Mouse (Mus musculus): ENCODE measurements around the gene Gjb4. TPM values are rescaled to one million over a fixed set of nuclear protein-coding genes. Genes with fewer than 3 reads are reported as not detected.

The Gjb4 gene
- total and polyA plus RNA-seq, 3 experiments: 0.11 TPM; not detected in 2

DNA sequence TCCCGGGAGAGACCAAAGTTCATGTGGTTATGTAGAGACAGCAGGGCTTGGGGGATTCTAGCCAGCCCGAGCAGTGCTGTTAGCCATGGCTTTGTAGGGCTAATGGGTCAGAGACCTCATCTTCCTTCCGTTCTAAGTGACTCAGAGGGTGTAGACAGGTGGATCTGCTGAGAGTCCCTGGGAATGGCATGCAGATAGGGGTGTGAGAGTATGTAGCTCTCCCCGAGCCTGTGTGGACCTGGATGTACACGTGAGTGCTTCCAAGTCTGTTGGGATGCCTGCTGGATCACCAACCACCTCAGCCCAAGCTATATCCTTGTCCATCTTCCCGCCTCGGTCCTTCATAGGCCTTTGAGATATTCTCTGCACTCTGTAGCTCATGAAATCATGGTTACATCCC is 25.5 kb downstream of the Gjb4 start:
- no peak overlapping the region for H3K4me3 ChIP-seq (ENCODE audit: low read depth, low read length)
- peaks cover 86% of the 10 kb centered on the region for H3K9me3 ChIP-seq (replicated peaks)
- H3K36me3 ChIP-seq (replicated peaks): no peaks in the 10 kb centered on the region
- ATAC-seq (ENCODE audit: extremely low read depth, insufficient number of reproducible peaks, low FRiP score, poor library complexity, severe bottlenecking) (no peak), DNase-seq (ENCODE audit: low spot score) (no peak)
- H3K27me3 ChIP-seq (ENCODE audit: insufficient read depth, low read length): no peaks in the 10 kb centered on the region; the same call in 1 of the 2 replicates
- H3K4me1 ChIP-seq (ENCODE audit: insufficient read depth, low read depth, low read length): no peaks in the 10 kb centered on the region
- TF ChIP-seq POLR2AphosphoS5 (IDR thresholded peaks at IDR 0.05; ENCODE audit: insufficient replicate concordance, low read depth, low read length) (no peak), GATA2 (IDR thresholded peaks at IDR 0.05; ENCODE audit: borderline replicate concordance, low read depth, low read length) (no peak), GATA1 (IDR thresholded peaks at IDR 0.05; ENCODE audit: borderline replicate concordance, low read length) (no peak), TAL1 (conservative IDR thresholded peaks at IDR 0.05; ENCODE audit: low read depth, low read length) (no peak), CTCF (IDR thresholded peaks at IDR 0.05; ENCODE audit: low read depth, low read length) (no peak)

DNA sequence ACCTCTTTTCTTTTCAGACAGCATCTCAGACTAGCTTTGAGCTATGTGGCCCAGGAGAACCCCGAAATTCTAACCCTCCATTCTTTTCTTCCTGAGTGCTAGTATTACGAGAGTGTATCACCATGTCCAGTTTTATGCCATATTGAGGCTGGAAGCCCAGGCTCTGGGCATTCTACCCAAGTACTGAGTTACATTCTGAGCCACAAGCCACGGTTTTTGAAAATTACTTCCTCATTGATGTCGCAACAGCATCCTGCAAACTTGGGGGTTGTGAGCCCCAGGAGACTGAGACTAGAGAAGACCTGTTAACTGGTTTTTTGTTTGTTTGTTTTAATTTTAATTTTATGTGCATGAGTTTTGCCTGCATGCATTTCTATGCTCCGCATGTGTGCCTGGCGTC is 26.1 kb downstream of the Gjb4 start:
- Histone ChIP-seq H3K4me3 (ENCODE audit: low read depth, low read length) (no peak overlapping the region), H3K27me3 (ENCODE audit: insufficient read depth, low read length) (no peaks in the 10 kb centered on the region; the same call in 1 of the 2 replicates), H3K36me3 (replicated peaks) (no peaks in the 10 kb centered on the region), H3K9me3 (replicated peaks) (peaks cover 86% of the 10 kb centered on the region), H3K4me1 (ENCODE audit: insufficient read depth, low read depth, low read length) (no peaks in the 10 kb centered on the region)
- ATAC-seq (ENCODE audit: extremely low read depth, insufficient number of reproducible peaks, low FRiP score, poor library complexity, severe bottlenecking): no peak
- DNase-seq (ENCODE audit: low spot score): no peak
- TF ChIP-seq GATA2 (IDR thresholded peaks at IDR 0.05; ENCODE audit: borderline replicate concordance, low read depth, low read length) (no peak), GATA1 (IDR thresholded peaks at IDR 0.05; ENCODE audit: borderline replicate concordance, low read length) (no peak), CTCF (IDR thresholded peaks at IDR 0.05; ENCODE audit: low read depth, low read length) (no peak), POLR2AphosphoS5 (IDR thresholded peaks at IDR 0.05; ENCODE audit: insufficient replicate concordance, low read depth, low read length) (no peak), TAL1 (conservative IDR thresholded peaks at IDR 0.05; ENCODE audit: low read depth, low read length) (no peak)

DNA sequence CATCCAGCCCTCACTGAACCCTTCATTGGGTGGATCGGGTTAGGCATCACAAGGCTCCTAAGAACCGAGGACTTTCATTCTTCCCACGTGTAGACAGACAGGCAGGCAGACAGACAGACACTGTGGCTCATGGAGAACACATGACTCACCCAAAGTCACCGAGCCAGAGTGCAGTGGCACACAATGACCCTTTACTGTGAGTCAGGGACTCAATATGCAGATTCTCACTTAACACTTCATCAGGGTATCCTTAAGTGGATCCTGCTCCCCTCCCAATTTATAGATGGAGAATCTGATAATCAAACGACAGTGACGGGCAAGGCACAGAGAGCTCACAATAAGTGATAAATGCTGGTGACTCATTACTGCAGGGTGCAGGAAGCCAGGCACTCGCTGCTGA is 26.6 kb downstream of the Gjb4 start:
- H3K4me3 ChIP-seq (ENCODE audit: low read depth, low read length): no peak overlapping the region
- ATAC-seq (ENCODE audit: extremely low read depth, insufficient number of reproducible peaks, low FRiP score, poor library complexity, severe bottlenecking) (no peak), DNase-seq (ENCODE audit: low spot score) (no peak)
- no peaks in the 10 kb centered on the region; the same call in 1 of the 2 replicates for H3K27me3 ChIP-seq (ENCODE audit: insufficient read depth, low read length)
- no peaks in the 10 kb centered on the region for H3K4me1 ChIP-seq (ENCODE audit: insufficient read depth, low read depth, low read length)
- H3K36me3 ChIP-seq (replicated peaks): no peaks in the 10 kb centered on the region
- no peak for TF ChIP-seq GATA1 (IDR thresholded peaks at IDR 0.05; ENCODE audit: borderline replicate concordance, low read length)
- no peak for TF ChIP-seq GATA2 (IDR thresholded peaks at IDR 0.05; ENCODE audit: borderline replicate concordance, low read depth, low read length)
- no peak for TF ChIP-seq TAL1 (conservative IDR thresholded peaks at IDR 0.05; ENCODE audit: low read depth, low read length)
- no peak for TF ChIP-seq CTCF (IDR thresholded peaks at IDR 0.05; ENCODE audit: low read depth, low read length)
- TF ChIP-seq POLR2AphosphoS5 (IDR thresholded peaks at IDR 0.05; ENCODE audit: insufficient replicate concordance, low read depth, low read length): no peak
- peaks cover 84% of the 10 kb centered on the region for H3K9me3 ChIP-seq (replicated peaks)

DNA sequence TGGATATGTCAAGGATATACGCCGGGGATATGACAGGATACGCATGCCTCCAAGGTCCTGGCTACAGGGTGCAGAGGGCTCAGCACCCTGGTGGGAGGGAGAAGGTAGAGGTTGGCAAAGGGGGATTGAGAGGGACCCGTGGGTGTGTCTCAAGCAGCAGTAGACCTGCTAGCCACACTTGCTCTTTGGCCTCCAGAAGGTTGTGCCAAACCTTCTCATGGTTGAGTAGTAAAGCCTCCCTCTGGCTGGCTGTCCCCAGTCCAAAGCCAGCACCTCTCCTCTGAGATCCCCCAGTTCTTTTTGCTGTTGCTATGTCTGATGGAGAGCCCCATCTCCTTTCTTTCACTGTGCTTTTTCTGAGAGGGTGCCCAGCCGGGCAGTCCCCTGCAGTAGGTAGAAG is 28.6 kb downstream of the Gjb4 start:
- ATAC-seq (ENCODE audit: extremely low read depth, insufficient number of reproducible peaks, low FRiP score, poor library complexity, severe bottlenecking): no peak
- H3K9me3 ChIP-seq (replicated peaks): peaks cover 74% of the 10 kb centered on the region
- no peak for DNase-seq (ENCODE audit: low spot score)
- TF ChIP-seq POLR2AphosphoS5 (IDR thresholded peaks at IDR 0.05; ENCODE audit: insufficient replicate concordance, low read depth, low read length) (no peak), TAL1 (conservative IDR thresholded peaks at IDR 0.05; ENCODE audit: low read depth, low read length) (no peak), GATA2 (IDR thresholded peaks at IDR 0.05; ENCODE audit: borderline replicate concordance, low read depth, low read length) (no peak), GATA1 (IDR thresholded peaks at IDR 0.05; ENCODE audit: borderline replicate concordance, low read length) (no peak), CTCF (IDR thresholded peaks at IDR 0.05; ENCODE audit: low read depth, low read length) (no peak)
- no peaks in the 10 kb centered on the region for H3K4me1 ChIP-seq (ENCODE audit: insufficient read depth, low read depth, low read length)
- H3K27me3 ChIP-seq (ENCODE audit: insufficient read depth, low read length): no peaks in the 10 kb centered on the region; the same call in 1 of the 2 replicates
- H3K4me3 ChIP-seq (ENCODE audit: low read depth, low read length): no peak overlapping the region
- no peaks in the 10 kb centered on the region for H3K36me3 ChIP-seq (replicated peaks)

DNA sequence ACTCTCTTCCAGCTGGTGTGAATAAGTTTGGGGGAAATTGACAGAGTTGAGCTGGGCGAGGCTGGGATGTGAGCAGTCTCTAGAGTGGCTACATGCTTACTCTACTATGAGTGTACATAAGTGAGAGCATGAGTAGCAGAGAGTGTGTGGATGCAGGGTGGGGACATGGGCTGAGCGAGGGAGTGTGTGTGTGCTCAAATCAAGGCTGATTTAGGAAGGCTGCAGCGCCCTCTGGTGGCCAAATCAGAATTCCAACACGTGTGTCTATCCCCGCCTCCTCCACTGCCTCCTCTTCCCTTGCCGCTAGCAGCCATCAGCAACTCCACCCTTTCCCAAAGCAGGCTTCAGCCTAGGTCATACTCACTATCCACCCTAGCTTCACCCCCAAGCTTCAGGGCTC is 29.1 kb downstream of the Gjb4 start:
- Histone ChIP-seq H3K27me3 (ENCODE audit: insufficient read depth, low read length) (no peaks in the 10 kb centered on the region; the same call in 1 of the 2 replicates), H3K4me1 (ENCODE audit: insufficient read depth, low read depth, low read length) (no peaks in the 10 kb centered on the region), H3K9me3 (replicated peaks) (peaks cover 73% of the 10 kb centered on the region), H3K36me3 (replicated peaks) (no peaks in the 10 kb centered on the region), H3K4me3 (ENCODE audit: low read depth, low read length) (no peak overlapping the region)
- DNase-seq (ENCODE audit: low spot score): no peak
- ATAC-seq (ENCODE audit: extremely low read depth, insufficient number of reproducible peaks, low FRiP score, poor library complexity, severe bottlenecking): no peak
- TF ChIP-seq TAL1 (conservative IDR thresholded peaks at IDR 0.05; ENCODE audit: low read depth, low read length) (no peak), POLR2AphosphoS5 (IDR thresholded peaks at IDR 0.05; ENCODE audit: insufficient replicate concordance, low read depth, low read length) (no peak), CTCF (IDR thresholded peaks at IDR 0.05; ENCODE audit: low read depth, low read length) (peak; percentile 10; the same call in 1 of the 2 replicates), GATA1 (IDR thresholded peaks at IDR 0.05; ENCODE audit: borderline replicate concordance, low read length) (no peak)

DNA sequence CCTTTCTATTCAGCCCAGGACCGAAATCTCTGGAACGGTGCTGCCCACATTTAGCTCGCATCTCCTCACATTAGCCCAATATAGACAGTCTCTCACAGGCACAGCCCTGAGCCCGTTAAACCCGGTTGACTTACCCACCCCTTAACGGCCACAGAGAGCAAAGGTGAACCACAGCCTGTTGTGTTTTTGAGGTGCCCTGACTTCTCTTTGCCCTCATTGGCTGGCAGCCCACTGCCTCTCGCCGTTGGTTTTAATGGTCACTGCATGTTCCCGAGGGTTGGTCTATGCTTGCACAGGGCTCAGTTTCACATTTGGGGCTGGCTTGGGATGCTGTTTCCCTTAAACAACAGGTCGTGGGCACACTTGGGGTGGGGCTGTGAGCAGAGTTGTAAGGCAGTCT is 29.6 kb downstream of the Gjb4 start:
- Histone ChIP-seq H3K36me3 (replicated peaks) (no peaks in the 10 kb centered on the region), H3K4me1 (ENCODE audit: insufficient read depth, low read depth, low read length) (no peaks in the 10 kb centered on the region), H3K9me3 (replicated peaks) (peaks cover 72% of the 10 kb centered on the region), H3K27me3 (ENCODE audit: insufficient read depth, low read length) (no peaks in the 10 kb centered on the region; the same call in 1 of the 2 replicates), H3K4me3 (ENCODE audit: low read depth, low read length) (no peak overlapping the region)
- ATAC-seq (ENCODE audit: extremely low read depth, insufficient number of reproducible peaks, low FRiP score, poor library complexity, severe bottlenecking): no peak
- DNase-seq (ENCODE audit: low spot score): no peak
- TF ChIP-seq POLR2AphosphoS5 (IDR thresholded peaks at IDR 0.05; ENCODE audit: insufficient replicate concordance, low read depth, low read length): no peak
- TF ChIP-seq CTCF (IDR thresholded peaks at IDR 0.05; ENCODE audit: low read depth, low read length): no peak
- TF ChIP-seq TAL1 (conservative IDR thresholded peaks at IDR 0.05; ENCODE audit: low read depth, low read length): no peak
- TF ChIP-seq GATA2 (IDR thresholded peaks at IDR 0.05; ENCODE audit: borderline replicate concordance, low read depth, low read length): no peak
- TF ChIP-seq GATA1 (IDR thresholded peaks at IDR 0.05; ENCODE audit: borderline replicate concordance, low read length): no peak
